In genomic region chr7:66815526-66815925, GRCm38 (mm10) we compare ENCODE assay signal across 23 mouse cellular contexts. TPM values are rescaled to one million over a fixed set of nuclear protein-coding genes. Genes with fewer than 3 reads are reported as not detected.
A peak's percentile ranks its signal among the peaks of the same experiment; 100 is the strongest.
DNase-seq lines count a peak whose midpoint lies in the region; ATAC-seq lines count a peak whose summit lies in the region.
"Had no signal": no experiment of that assay in that cellular context is flagged by ENCODE, and none has a peak within 500 bp of the region (broad histone marks: within the 10 kb centered on the region; RNA-seq: fewer than 3 reads in every experiment).

No protein-coding gene starts in this region.

- H3K4me2 ChIP-seq in heart, embryonic 12.5 days, result no peak overlapping the region
- H3K4me2 ChIP-seq: forebrain, embryonic 12.5 days; hindbrain, embryonic 14.5 days; limb, embryonic 15.5 days; lung, embryonic 14.5 days; midbrain, embryonic 12.5 days; neural tube, embryonic 15.5 days had no signal

- no peak overlapping the region for H3K9ac ChIP-seq in heart, embryonic 12.5 days
- H3K9ac ChIP-seq: forebrain, embryonic 12.5 days; hindbrain, embryonic 14.5 days; limb, embryonic 15.5 days; liver, embryonic 14.5 days; lung, embryonic 14.5 days; midbrain, embryonic 12.5 days; neural tube, embryonic 15.5 days had no signal

- ATAC-seq in heart, embryonic 12.5 days (ENCODE audit: insufficient number of reproducible peaks, low FRiP score), result no peak
- ATAC-seq: inflammation-experienced regulatory T-cells, adult 6 months had no signal

- H3K4me1 ChIP-seq in heart, embryonic 12.5 days (replicated peaks), result no peaks in the 10 kb centered on the region
- H3K4me1 ChIP-seq: forebrain, embryonic 12.5 days; heart, embryonic 10.5 days; midbrain, embryonic 12.5 days; neural tube, embryonic 15.5 days had no signal

- DNase-seq in cerebellum, postnatal 10 days, result peak; percentile 85 to 88
- no peak for DNase-seq in cerebellum, adult 8-10 months
- peak; percentile 17 to 27 for DNase-seq in heart, adult 18-20 months
- peak; percentile 82 to 83 for DNase-seq in cerebellum, postnatal 14 days
- peak; percentile 13 to 35 for DNase-seq in cerebellum, postnatal 36 days
- DNase-seq in embryo, embryonic 11 days, result no peak
- DNase-seq: adrenal gland, adult 2 months; kidney, adult 18-20 months; layer of hippocampus, adult 9-11 months; lung, embryonic 14.5 days; right cerebral cortex, adult 18-20 months; right cerebral cortex, postnatal 4 days; thymus, postnatal 14 days had no signal

- 80% methylated on average over 6 of the region's 6 CpGs for WGBS in heart, embryonic 12.5 days

- no peak overlapping the region for H3K27ac ChIP-seq in heart, embryonic 12.5 days (ENCODE audit: poor library complexity, severe bottlenecking)
- H3K27ac ChIP-seq: forebrain, embryonic 12.5 days; heart, embryonic 10.5 days; hindbrain, embryonic 14.5 days; kidney, postnatal 0 days; limb, embryonic 15.5 days; liver, embryonic 14.5 days; midbrain, embryonic 12.5 days; neural tube, embryonic 15.5 days had no signal

- no peaks in the 10 kb centered on the region for H3K36me3 ChIP-seq in heart, embryonic 12.5 days
- H3K36me3 ChIP-seq: forebrain, embryonic 12.5 days; heart, embryonic 10.5 days; limb, embryonic 15.5 days; midbrain, embryonic 12.5 days; neural tube, embryonic 15.5 days had no signal

- H3K27me3 ChIP-seq in heart, embryonic 12.5 days (replicated peaks), result 0 out of 2 replicates have a peak, but pooled peaks cover 12% of the 10 kb centered on the region
- H3K27me3 ChIP-seq: forebrain, embryonic 12.5 days; limb, embryonic 15.5 days; midbrain, embryonic 12.5 days; neural tube, embryonic 15.5 days had no signal

- H3K4me3 ChIP-seq in heart, embryonic 12.5 days, result no peak overlapping the region
- H3K4me3 ChIP-seq: forebrain, embryonic 12.5 days; heart, embryonic 10.5 days; limb, embryonic 15.5 days; midbrain, embryonic 12.5 days; neural tube, embryonic 15.5 days had no signal

- H3K9me3 ChIP-seq in heart, embryonic 12.5 days (replicated peaks), result no peaks in the 10 kb centered on the region
- H3K9me3 ChIP-seq: forebrain, embryonic 12.5 days; heart, embryonic 10.5 days; limb, embryonic 15.5 days; midbrain, embryonic 12.5 days; neural tube, embryonic 15.5 days had no signal

RNA-seq across cellular contexts. Expression of gene Adamts17, which starts 24.0 kb away (rescaled TPM):
- 1 to 10 TPM in 1 of 2 experiments, under 1 TPM in 1; 0.94 to 1.3 TPM for total RNA-seq in heart, adult 18-20 months (2021)
- 3.7 and 6.3 TPM in 2 replicates for polyA plus RNA-seq in heart, embryonic 12.5 days (2016; fragmentation: Nextera tagmentation; extraction: Ambion mirVana)

Comparison
In these comparisons a context has a peak if more than half of its experiments do, and no peak if none do; other contexts are left out.
1. DNase-seq: peak in cerebellum, postnatal 10 days (2 of 2), heart, adult 18-20 months (2 of 2), cerebellum, postnatal 14 days (2 of 2) and cerebellum, postnatal 36 days (2 of 2); none in cerebellum, adult 8-10 months (single experiment) and embryo, embryonic 11 days (single experiment).